Mouse (Mus musculus) embryonic fibroblast, embryonic 13.5 days (primary cell): Measurements from ENCODE around the gene Egln3.

Experiments used
- CTCF ChIP-seq: IDR thresholded peaks from 2 replicates; pipeline ENCODE4 v1.5.1; 2011; ENCODE audit warnings: mild to moderate bottlenecking, control low read depth, low read length, moderate library complexity, borderline replicate concordance; ENCODE audit not compliant: insufficient read depth
- POLR2A ChIP-seq: IDR thresholded peaks from 2 replicates; pipeline ENCODE4 v1.6.1; 2011; ENCODE audit warnings: low read depth, mild to moderate bottlenecking, control low read depth, low read length, moderate library complexity

DNA sequence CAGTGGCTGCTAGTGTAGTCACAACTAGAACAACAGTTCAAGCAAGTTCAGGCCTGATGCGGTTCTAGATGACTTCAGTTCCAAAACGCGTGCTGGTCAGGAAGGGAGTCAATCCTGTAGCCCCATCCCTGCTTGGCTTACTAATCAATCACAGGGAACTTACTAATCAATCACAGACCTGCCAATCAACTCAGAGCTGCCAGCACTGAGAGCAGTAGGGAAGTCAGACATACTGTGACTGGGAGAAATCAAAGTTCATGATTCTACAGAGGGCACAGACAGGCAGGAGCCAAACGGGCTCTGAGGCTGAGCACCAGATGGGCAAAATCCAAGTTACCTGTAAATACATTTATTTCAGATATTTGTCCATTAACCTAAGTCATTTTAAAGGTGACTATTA, 2.1 kb upstream of the Egln3 start:
- TF ChIP-seq CTCF = no peak
- TF ChIP-seq POLR2A = no peak
